Mouse (Mus musculus): ENCODE measurements around the gene Ehmt2.
"Not testable (repeated sequence)": the region's sequence is repeated elsewhere in the genome, so short reads cannot be mapped to it uniquely, and the experiment has no call there.

Ehmt2 gene

DNA sequence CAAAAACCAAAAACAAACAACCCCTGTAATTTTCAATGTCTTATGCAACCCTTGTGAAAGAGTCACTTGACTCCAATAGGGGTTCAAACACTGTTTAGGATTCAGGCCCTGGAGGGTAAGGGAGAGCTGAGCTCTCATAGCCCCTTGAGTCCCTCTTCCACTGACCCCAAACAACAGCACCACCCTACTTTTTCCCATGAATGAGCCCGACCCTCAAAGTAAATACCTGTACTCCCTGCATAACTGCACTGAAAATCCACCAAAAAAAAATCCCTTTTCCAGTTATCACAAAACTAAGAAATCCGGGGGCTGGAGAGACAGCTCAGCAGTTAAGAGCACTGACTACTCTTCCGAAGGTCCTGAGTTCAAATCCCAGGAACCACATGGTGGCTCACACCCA, 57.6 kb downstream of the Ehmt2 start:
- DNase-seq: no peak

DNA sequence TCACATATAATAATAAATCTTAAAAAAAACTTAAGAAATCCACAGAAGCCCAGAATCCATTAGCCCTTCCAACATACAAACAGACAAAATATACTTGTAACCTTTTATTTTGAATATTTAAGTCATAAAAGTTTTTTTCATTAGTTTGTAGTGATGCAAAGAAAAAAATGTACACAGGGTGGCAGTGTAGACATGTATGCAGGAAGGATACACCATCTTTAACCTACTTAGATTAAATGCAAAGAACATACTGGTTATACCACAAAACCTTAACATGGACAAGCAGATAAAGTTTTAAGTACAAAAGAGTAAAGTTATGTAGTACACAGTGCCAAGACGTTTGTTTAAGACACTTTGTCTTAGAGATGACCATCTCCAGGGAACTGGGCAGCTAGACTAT, 58.1 kb downstream of the Ehmt2 start:
- DNase-seq: no peak

DNA sequence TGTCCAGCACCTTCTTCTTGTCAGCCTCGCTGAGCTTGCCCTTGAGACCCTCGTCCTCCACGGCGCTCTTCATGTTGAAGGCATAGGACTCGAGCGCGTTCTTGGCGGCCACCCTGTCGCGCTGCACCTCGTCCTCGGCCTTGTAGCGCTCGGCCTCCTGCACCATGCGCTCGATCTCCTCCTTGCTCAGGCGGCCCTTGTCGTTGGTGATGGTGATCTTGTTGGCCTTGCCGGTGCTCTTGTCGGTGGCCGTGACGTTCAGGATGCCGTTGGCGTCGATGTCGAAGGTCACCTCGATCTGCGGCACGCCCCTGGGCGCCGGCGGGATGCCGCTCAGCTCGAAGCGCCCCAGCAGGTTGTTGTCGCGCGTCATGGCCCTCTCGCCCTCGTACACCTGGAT, 59.0 kb downstream of the Ehmt2 start:
- DNase-seq: not testable (repeated sequence)

DNA sequence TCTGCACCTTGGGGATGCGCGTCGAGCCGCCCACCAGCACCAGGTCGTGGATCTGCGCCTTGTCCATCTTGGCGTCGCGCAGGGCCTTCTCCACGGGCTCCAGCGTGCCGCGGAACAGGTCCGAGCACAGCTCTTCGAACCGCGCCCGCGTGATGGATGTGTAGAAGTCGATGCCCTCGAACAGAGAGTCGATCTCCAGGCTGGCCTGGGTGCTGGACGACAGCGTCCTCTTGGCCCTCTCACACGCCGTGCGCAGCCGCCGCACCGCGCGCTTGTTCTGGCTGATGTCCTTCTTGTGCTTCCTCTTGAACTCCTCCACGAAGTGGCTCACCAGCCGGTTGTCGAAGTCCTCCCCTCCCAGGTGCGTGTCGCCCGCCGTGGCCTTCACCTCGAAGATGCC, 59.7 kb downstream of the Ehmt2 start:
- not testable (repeated sequence) for DNase-seq

DNA sequence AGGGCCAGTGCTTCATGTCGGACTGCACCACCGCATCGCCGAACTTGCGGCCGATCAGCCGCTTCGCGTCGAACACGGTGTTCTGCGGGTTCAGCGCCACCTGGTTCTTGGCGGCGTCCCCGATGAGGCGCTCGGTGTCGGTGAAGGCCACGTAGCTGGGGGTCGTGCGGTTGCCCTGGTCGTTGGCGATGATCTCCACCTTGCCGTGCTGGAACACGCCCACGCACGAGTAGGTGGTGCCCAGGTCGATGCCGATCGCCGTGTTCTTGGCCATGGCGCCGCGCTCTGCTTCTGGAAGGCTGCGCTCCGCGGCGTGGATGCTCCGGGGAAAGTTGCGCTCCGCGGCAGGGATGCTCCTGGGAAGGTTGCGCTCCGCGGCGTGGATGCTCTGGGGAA, 60.5 kb downstream of the Ehmt2 start:
- DNase-seq: not testable (repeated sequence)

DNA sequence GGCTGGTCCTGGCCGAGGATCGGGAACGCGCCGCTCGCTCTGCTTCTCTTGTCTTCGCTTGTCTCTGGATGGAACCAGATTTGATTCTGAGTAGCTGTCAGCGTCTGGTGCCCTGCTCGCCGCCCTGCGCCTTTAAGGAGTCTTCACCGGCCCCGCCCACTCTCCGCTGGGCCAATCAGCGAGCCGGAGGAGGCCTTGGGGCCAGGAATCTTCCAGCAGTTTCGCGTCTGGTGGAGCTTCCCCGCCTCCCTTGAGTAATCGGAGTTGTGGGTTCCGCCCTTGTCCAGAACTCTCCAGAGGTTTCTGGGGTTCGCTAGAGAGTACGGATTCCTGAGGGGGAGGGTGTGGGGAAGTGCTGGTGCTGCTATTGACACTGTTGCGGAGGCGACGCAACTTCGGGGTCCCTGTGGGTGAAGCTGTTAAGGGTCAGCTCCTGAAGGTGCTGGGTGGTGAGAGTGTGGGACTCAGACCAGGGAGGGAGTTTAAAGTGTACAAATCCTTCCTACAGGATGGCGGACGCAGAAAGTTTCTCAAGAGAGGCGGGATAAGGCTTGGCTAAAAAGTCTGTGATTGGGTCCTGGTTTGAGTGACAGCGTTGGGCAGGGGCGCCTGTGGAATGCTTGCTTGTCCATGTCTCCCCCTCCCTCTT, 61.0 kb downstream of the Ehmt2 start, which contains the start of gene Hspa1b:
Gene Hspa1b, minus strand, starts transcription at position 109 of the 649 bp plus-strand sequence.
- peak; percentile 69 for DNase-seq

DNA sequence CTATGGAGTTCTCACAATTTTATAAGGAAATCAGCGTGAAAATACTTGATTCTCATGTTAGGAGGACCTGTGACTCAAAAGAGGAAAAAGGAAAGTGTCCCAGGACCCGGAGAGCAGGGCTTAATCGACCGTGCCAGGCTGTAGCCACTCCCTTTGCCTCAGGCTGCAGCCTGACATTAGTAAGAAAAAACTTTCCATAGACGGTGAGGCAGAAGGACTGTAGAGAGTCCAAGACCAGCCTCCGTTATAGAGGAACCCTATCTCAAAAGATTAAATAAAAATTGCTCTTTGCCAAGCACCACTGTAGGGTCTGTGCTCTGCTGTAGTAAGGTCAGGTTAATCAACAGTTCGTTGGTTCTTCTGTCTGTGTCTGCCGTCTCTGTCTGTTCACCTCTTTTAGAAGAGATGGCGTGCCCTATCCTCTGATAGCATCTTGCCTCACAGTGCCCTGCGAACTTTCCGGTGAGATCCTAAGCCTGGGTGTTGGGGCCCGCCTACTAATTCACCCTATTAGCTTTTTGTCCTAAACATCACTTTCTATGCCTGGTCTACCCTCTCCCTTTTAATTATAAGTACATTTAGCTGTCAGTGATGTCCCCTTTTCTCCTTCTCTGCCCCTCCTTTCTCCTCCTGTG, 61.7 kb downstream of the Ehmt2 start:
- DNase-seq: no peak

DNA sequence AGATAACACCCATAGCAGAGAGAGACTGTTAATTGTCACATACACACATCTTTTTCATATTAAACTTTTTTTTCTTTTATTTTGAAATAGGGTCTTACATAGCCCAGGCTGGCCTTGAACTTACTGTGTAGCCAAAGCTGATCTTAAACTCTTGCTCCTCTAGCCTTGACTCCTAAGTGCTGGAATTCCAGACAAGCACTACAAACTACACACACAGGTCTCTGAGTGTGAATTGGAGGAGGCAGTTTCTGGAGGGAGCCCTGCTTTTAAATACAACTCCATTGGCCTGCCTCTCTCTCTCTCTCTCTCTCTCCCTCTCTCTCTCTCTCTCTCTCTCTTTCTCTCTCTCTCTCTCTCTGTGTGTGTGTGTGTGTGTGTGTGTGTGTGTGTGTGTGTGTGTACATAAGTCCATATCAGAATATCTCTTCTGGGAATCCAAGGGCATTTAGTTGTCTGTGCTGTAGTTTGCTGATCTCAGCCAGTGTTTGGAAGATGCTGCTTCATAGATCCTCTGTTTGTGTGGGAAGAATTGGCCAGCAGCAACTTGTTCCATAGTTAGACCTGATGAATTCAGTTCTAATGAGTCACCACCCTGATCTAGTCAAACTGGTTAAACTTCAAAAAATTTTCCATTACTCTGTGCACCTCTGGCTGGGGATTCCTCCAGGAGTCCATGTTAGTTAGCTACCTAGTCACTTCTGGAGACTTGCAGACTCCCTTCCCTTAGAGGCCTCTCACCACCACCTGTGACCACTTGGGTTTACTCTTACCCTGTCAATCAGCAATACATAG, 62.6 kb downstream of the Ehmt2 start:
- no peak for DNase-seq

DNA sequence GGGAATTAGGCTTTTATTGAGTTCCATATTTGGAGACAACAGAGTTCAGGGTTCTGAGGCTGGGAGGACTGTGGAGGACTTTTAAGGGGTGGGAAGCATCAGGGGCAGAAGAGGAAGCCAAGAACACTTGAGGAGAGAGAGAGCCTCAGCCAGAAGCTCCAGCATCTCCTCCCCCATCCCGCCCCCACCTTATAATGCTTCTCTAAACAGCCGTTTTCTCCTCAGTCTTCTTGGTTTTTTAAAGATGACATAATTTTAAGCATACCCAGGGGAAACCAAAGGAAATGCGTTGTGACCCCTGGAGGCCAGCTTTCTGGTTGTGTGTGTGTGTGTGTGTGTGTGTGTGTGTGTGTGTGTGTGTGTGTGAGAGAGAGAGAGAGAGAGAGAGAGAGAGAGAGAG, 63.9 kb downstream of the Ehmt2 start:
- DNase-seq: no peak

DNA sequence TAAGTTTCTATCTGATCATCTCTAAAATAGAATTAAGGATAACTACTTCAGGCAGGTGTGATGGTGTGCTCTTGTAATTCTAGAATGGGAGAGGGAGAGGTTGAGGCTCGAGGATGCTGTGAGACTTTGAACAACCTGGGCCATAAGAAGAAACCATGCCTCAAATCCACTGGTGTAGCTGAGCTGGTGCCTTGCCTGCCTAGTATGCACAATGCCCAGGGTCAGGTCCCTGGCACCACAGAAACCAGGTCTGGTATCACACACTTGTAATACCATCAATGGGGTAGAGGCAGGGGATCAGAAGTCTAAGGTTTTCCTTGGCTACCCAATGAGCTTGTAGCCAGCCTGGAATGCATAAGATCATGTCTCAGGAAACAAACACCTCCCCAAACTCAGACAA, 64.6 kb downstream of the Ehmt2 start:
- DNase-seq: no peak
